Mouse (Mus musculus) embryonic fibroblast, embryonic 13.5 days (primary cell): ENCODE data around the gene Slc25a11.

Experiments
- CTCF ChIP-seq: IDR thresholded peaks from 2 replicates; pipeline ENCODE4 v1.5.1; 2011; ENCODE audit warnings: mild to moderate bottlenecking, control low read depth, low read length, moderate library complexity, borderline replicate concordance; ENCODE audit not compliant: insufficient read depth
- POLR2A ChIP-seq: IDR thresholded peaks from 2 replicates; pipeline ENCODE4 v1.6.1; 2011; ENCODE audit warnings: low read depth, mild to moderate bottlenecking, control low read depth, low read length, moderate library complexity

- TF ChIP-seq POLR2A (no peak), CTCF (no peak)
These were observed 18.8 kb downstream of the Slc25a11 start for GRCm38 (mm10) chr11:70628431-70628830.
